Mouse (Mus musculus) C2C12 (cell line): ENCODE data around the gene Tmem205.

Source experiments
- CEBPB ChIP-seq: IDR thresholded peaks from one replicate; pipeline ENCODE4 v1.6.1; 2011; ENCODE audit warnings: low read depth, mild to moderate bottlenecking, control low read depth, moderate library complexity
- CTCF ChIP-seq: IDR thresholded peaks from one replicate; pipeline ENCODE4 v1.5.1; 2011; ENCODE audit not compliant: control insufficient read depth, insufficient read depth, insufficient read length
- FOSL1 ChIP-seq: IDR thresholded peaks from one replicate; pipeline ENCODE4 v1.8.0; 2011; ENCODE audit warnings: mild to moderate bottlenecking, low read length; ENCODE audit not compliant: poor library complexity, insufficient read depth, severe bottlenecking
- MAX ChIP-seq: IDR thresholded peaks from one replicate; pipeline ENCODE4 v1.6.1; 2011; ENCODE audit warnings: mild to moderate bottlenecking, control low read depth
- MYOD1 ChIP-seq: IDR thresholded peaks from one replicate; pipeline ENCODE4 v1.6.1; 2011; ENCODE audit warnings: low read depth; ENCODE audit not compliant: control insufficient read depth, insufficient read length
- MYOG ChIP-seq: IDR thresholded peaks from one replicate; pipeline ENCODE4 v1.6.1; 2011; ENCODE audit not compliant: control insufficient read depth, insufficient read length; ENCODE audit errors: extremely low read depth
- USF1 ChIP-seq: IDR thresholded peaks from one replicate; pipeline ENCODE4 v1.6.1; 2011; ENCODE audit warnings: low read depth, mild to moderate bottlenecking, control low read depth, moderate library complexity

GRCm38 (mm10) chr9:21901223-21901820, 26.0 kb downstream of the Tmem205 start:
- TF ChIP-seq CTCF (no peak), MAX (no peak), USF1 (no peak), MYOG (no peak), MYOD1 (no peak), CEBPB (no peak), FOSL1 (no peak)
